Mouse (Mus musculus): ENCODE measurements around the gene Tmem123. TPM values are rescaled to one million over a fixed set of nuclear protein-coding genes. Genes with fewer than 3 reads are reported as not detected.

The Tmem123 gene
- polyA plus RNA-seq, 1 experiment from 2014 or later, result 107 TPM

DNA sequence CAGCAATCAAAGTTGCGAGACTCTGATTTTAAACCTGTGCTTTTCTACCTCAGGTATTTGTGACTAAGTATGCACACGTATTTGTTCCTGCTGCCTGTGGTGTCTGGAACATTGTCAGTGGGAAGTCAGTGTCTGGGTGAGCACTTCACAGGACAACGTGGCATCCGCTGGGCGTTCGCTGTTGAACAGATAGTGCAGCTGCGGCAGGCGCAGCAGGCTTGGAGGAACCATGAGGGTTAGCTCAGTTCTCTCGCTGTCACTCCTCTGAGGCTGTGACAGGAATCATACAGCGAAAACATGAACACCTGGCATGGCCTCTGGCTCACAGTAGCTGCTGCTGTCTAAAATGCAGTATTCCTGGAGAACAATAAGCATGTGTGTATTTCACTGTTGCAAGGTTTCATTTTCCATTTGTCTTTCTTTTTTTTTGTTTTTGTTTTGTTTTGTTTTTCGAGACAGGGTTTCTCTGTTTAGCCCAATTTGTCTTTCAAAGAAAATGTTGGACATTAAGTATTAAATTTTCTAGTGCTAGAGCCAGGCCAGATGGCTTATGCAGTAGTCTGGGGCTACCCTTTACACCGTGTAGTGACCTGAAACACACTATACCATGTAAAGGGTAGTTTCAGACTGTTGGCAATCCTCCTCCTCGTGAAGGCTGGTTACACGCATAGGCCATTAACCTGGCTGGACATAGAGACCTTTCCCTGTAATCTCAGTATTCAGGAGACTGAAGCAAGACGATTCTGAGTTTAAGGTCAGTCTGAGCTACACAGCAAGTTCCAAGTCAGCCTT lies 20.2 kb downstream of the Tmem123 start:
- H3K27me3 ChIP-seq (ENCODE audit: control insufficient read depth, insufficient read depth, low read length), result no peaks in the 10 kb centered on the region
- no peak overlapping the region for H3K9ac ChIP-seq (ENCODE audit: low read length)
- H3K9me3 ChIP-seq (ENCODE audit: control insufficient read depth, low read length), result no peaks in the 10 kb centered on the region
- H3K36me3 ChIP-seq (ENCODE audit: control insufficient read depth, insufficient read depth, low read length), result peaks cover 41% of the 10 kb centered on the region
- no peak overlapping the region for H3K4me2 ChIP-seq (ENCODE audit: low read length)
- WGBS, result 61% methylated on average over 15 of the region's 15 CpGs
- no peak overlapping the region for H3K4me3 ChIP-seq (ENCODE audit: control insufficient read depth in 1 of 2, insufficient read depth in 1 of 2, low read depth in 1 of 2, low read length in 2 of 2)
- peaks cover 0 to 9% of the 10 kb centered on the region in 2 experiments; a peak in 2 of 4 replicates for H3K4me1 ChIP-seq (ENCODE audit: control insufficient read depth in 2 of 2, insufficient read depth in 2 of 2, low read length in 2 of 2)
- peak overlapping the region in 1 of 2 experiments; percentile 34; a peak in 2 of 4 replicates for H3K27ac ChIP-seq (replicated peaks in 1 of 2; ENCODE audit: control insufficient read depth in 1 of 2, insufficient read depth in 1 of 2, low read depth in 2 of 2, low read length in 2 of 2)
- ATAC-seq (ENCODE audit: insufficient number of reproducible peaks, insufficient read depth, low FRiP score, low read depth), result no peak

DNA sequence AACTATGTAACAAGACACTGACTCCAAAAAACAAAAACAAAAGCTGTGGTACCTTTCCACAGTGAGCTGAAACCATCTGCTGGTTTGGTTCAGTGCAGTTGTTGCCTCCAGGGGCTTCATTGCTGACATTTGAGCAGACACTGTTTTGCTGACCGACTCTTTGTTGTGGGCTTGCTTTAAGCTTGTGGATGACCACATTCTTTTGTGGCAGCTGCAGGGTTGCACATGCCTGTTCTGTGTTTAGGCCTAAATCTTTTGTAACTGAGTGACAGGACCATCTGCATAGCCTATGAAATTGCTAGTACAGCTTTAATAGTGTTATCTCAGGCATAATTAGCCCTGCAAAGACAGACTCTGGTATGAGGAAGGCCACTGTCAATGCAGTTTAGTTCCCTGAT lies 20.8 kb downstream of the Tmem123 start:
- Histone ChIP-seq H3K9ac (ENCODE audit: low read length) (no peak overlapping the region), H3K4me1 (ENCODE audit: control insufficient read depth in 2 of 2, insufficient read depth in 2 of 2, low read length in 2 of 2) (peaks cover 0 to 9% of the 10 kb centered on the region in 2 experiments; a peak in 2 of 4 replicates), H3K27ac (replicated peaks in 1 of 2; ENCODE audit: control insufficient read depth in 1 of 2, insufficient read depth in 1 of 2, low read depth in 2 of 2, low read length in 2 of 2) (peak overlapping the region in 1 of 2 experiments; percentile 34; a peak in 1 of 4 replicates), H3K4me2 (ENCODE audit: low read length) (no peak overlapping the region), H3K4me3 (ENCODE audit: control insufficient read depth in 1 of 2, insufficient read depth in 1 of 2, low read depth in 1 of 2, low read length in 2 of 2) (no peak overlapping the region), H3K27me3 (ENCODE audit: control insufficient read depth, insufficient read depth, low read length) (no peaks in the 10 kb centered on the region), H3K36me3 (ENCODE audit: control insufficient read depth, insufficient read depth, low read length) (peaks cover 35% of the 10 kb centered on the region), H3K9me3 (ENCODE audit: control insufficient read depth, low read length) (no peaks in the 10 kb centered on the region)
- 26% methylated on average over 1 of the region's 1 CpGs for WGBS
- ATAC-seq (ENCODE audit: insufficient number of reproducible peaks, insufficient read depth, low FRiP score, low read depth), result no peak

DNA sequence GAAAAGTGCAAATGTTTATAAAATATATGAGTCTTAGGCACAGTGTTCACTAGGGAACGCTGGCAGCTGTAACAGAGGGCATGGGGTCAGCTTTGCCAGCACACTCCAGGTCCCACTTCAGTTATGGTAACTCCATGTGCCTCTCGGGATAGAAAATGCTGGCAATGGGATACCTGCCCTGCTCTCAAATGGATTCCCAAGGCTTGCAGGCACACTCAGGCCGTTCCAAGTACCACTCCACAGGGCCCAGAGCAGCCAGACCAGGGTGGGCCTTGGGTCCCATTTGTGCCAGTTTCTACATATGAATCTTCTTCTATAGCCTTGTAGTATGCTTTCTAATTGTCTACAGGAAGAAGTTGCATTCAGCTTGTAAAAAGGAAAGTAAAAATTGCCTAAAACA lies 21.6 kb downstream of the Tmem123 start:
- peaks cover 0 to 9% of the 10 kb centered on the region in 2 experiments; a peak in 2 of 4 replicates for H3K4me1 ChIP-seq (ENCODE audit: control insufficient read depth in 2 of 2, insufficient read depth in 2 of 2, low read length in 2 of 2)
- ATAC-seq (ENCODE audit: insufficient number of reproducible peaks, insufficient read depth, low FRiP score, low read depth), result no peak
- no peak overlapping the region for H3K9ac ChIP-seq (ENCODE audit: low read length)
- peaks cover 40% of the 10 kb centered on the region for H3K36me3 ChIP-seq (ENCODE audit: control insufficient read depth, insufficient read depth, low read length)
- no peaks in the 10 kb centered on the region for H3K9me3 ChIP-seq (ENCODE audit: control insufficient read depth, low read length)
- H3K27me3 ChIP-seq (ENCODE audit: control insufficient read depth, insufficient read depth, low read length), result no peaks in the 10 kb centered on the region
- no peak overlapping the region for H3K4me3 ChIP-seq (ENCODE audit: control insufficient read depth in 1 of 2, insufficient read depth in 1 of 2, low read depth in 1 of 2, low read length in 2 of 2)
- 90% methylated on average over 3 of the region's 3 CpGs for WGBS
- no peak overlapping the region for H3K4me2 ChIP-seq (ENCODE audit: low read length)
- no peak overlapping the region for H3K27ac ChIP-seq (replicated peaks in 1 of 2; ENCODE audit: control insufficient read depth in 1 of 2, insufficient read depth in 1 of 2, low read depth in 2 of 2, low read length in 2 of 2)

DNA sequence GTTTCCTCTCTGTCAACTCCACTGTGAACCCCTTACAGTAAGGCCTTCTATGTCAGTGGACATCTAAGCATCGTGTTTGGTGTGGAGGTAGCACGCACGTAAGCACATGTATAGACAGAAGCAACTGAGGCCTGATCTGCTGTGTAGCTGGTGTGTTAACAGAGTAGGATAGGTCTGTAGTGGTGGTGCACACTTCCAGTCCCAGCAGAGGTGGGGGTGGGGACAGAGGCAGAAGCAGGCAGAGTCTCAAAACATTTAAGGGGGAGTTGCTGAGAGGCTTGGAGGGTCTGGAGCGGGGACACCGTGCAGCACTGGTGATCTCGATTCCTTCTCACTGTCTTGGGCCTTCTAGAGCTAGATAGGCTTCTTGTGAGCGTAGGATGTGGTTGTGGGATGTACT lies 22.2 kb downstream of the Tmem123 start:
- ATAC-seq (ENCODE audit: insufficient number of reproducible peaks, insufficient read depth, low FRiP score, low read depth), result no peak
- 87% methylated on average over 7 of the region's 7 CpGs for WGBS
- Histone ChIP-seq H3K4me1 (ENCODE audit: control insufficient read depth in 2 of 2, insufficient read depth in 2 of 2, low read length in 2 of 2) (peaks cover 0 to 9% of the 10 kb centered on the region in 2 experiments; a peak in 2 of 4 replicates), H3K9ac (ENCODE audit: low read length) (no peak overlapping the region), H3K4me2 (ENCODE audit: low read length) (no peak overlapping the region), H3K4me3 (ENCODE audit: control insufficient read depth in 1 of 2, insufficient read depth in 1 of 2, low read depth in 1 of 2, low read length in 2 of 2) (no peak overlapping the region), H3K27me3 (ENCODE audit: control insufficient read depth, insufficient read depth, low read length) (no peaks in the 10 kb centered on the region), H3K9me3 (ENCODE audit: control insufficient read depth, low read length) (no peaks in the 10 kb centered on the region), H3K27ac (replicated peaks in 1 of 2; ENCODE audit: control insufficient read depth in 1 of 2, insufficient read depth in 1 of 2, low read depth in 2 of 2, low read length in 2 of 2) (no peak overlapping the region), H3K36me3 (ENCODE audit: control insufficient read depth, insufficient read depth, low read length) (peaks cover 42% of the 10 kb centered on the region)

DNA sequence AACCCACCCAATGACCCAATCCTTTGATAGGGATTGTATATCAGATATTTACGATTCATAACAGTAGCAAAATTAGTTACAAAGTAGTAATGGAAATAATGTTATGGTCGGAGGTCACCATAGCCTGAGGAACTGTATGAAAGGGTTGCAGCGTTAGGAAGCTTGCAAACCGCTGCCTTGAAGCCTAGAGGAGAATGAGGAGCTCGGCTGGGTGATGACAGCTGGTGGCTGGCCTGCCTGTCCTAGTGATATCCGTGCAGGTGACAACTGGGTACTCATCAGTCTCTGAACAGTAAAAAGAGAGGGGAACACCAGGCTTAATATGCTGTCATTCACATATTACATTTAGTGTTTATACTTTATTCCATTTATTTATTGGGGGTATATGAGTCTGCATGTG lies 24.6 kb downstream of the Tmem123 start:
- Histone ChIP-seq H3K4me2 (ENCODE audit: low read length) (no peak overlapping the region), H3K9me3 (ENCODE audit: control insufficient read depth, low read length) (no peaks in the 10 kb centered on the region), H3K4me3 (ENCODE audit: control insufficient read depth in 1 of 2, insufficient read depth in 1 of 2, low read depth in 1 of 2, low read length in 2 of 2) (no peak overlapping the region), H3K27ac (replicated peaks in 1 of 2; ENCODE audit: control insufficient read depth in 1 of 2, insufficient read depth in 1 of 2, low read depth in 2 of 2, low read length in 2 of 2) (no peak overlapping the region), H3K4me1 (ENCODE audit: control insufficient read depth in 2 of 2, insufficient read depth in 2 of 2, low read length in 2 of 2) (peaks cover 0 to 9% of the 10 kb centered on the region in 2 experiments; a peak in 2 of 4 replicates), H3K9ac (ENCODE audit: low read length) (no peak overlapping the region), H3K36me3 (ENCODE audit: control insufficient read depth, insufficient read depth, low read length) (peaks cover 55% of the 10 kb centered on the region), H3K27me3 (ENCODE audit: control insufficient read depth, insufficient read depth, low read length) (no peaks in the 10 kb centered on the region)
- 64% methylated on average over 6 of the region's 6 CpGs for WGBS
- no peak for ATAC-seq (ENCODE audit: insufficient number of reproducible peaks, insufficient read depth, low FRiP score, low read depth)

DNA sequence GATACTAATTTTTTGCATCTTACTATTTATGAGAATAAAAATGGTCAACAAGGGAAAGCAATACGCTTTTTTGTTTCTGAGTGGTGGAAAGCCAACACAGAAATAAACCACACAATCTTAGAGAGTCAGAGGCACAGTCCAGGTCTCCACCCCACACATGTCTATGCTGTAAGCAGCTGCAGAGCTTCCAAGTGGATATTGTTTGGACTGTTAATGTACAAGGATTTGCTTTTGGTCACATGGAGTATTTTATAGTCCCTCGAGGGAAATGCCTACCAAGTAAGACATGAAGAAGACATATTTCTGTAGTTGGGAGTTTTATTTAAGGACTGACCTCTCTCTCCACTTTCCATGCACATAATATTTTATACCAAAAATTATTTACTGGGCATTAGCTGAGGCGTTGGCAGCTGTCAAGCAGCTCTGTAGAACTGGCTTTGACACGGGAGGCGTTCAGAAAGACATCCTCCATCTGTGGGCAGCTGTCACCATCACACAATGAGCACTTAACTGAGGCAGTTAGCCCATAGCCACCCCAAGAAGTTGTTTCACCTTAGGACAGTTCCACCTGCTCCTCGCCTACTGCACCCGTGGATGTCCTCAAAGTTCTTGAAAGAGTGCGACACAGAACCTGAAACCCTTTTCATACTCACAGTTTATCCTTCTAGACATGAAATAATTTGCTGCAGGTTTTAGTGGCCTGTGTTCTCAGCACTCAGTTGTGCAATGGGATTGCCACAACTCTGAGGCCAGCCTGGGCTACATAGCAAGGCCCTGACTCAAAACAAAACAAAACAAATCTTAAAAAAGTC lies 26.1 kb downstream of the Tmem123 start:
- Histone ChIP-seq H3K4me3 (ENCODE audit: control insufficient read depth in 1 of 2, insufficient read depth in 1 of 2, low read depth in 1 of 2, low read length in 2 of 2) (no peak overlapping the region), H3K36me3 (ENCODE audit: control insufficient read depth, insufficient read depth, low read length) (peaks cover 59% of the 10 kb centered on the region), H3K9ac (ENCODE audit: low read length) (no peak overlapping the region), H3K27ac (replicated peaks in 1 of 2; ENCODE audit: control insufficient read depth in 1 of 2, insufficient read depth in 1 of 2, low read depth in 2 of 2, low read length in 2 of 2) (no peak overlapping the region), H3K9me3 (ENCODE audit: control insufficient read depth, low read length) (no peaks in the 10 kb centered on the region), H3K27me3 (ENCODE audit: control insufficient read depth, insufficient read depth, low read length) (no peaks in the 10 kb centered on the region), H3K4me1 (ENCODE audit: control insufficient read depth in 2 of 2, insufficient read depth in 2 of 2, low read length in 2 of 2) (peaks cover 0 to 1% of the 10 kb centered on the region in 2 experiments; a peak in 1 of 4 replicates), H3K4me2 (ENCODE audit: low read length) (no peak overlapping the region)
- 81% methylated on average over 8 of the region's 8 CpGs for WGBS
- no peak for ATAC-seq (ENCODE audit: insufficient number of reproducible peaks, insufficient read depth, low FRiP score, low read depth)

DNA sequence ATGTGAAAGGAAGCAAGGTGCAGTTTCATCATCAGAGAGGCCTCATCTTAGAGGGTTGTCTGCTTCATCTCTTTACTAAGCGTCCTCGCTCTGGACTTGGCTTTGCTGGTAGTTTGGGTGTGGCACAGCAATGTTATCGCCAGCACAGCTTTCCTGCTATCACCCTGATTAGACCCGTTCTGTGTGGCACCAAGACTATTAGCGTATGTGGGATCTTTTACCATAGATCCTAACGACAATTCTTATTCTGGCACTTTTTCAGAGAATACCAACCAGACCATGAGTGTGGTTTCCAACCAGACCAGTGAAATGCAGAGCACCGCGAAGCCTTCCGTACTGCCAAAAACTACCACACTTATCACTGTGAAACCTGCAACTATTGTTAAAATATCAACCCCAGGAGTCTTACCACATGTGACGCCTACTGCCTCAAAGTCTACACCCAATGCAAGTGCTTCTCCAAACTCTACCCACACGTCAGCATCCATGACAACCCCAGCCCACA lies 26.8 kb downstream of the Tmem123 start:
- peaks cover 57% of the 10 kb centered on the region for H3K36me3 ChIP-seq (ENCODE audit: control insufficient read depth, insufficient read depth, low read length)
- H3K4me2 ChIP-seq (ENCODE audit: low read length), result no peak overlapping the region
- ATAC-seq (ENCODE audit: insufficient number of reproducible peaks, insufficient read depth, low FRiP score, low read depth), result no peak
- no peaks in the 10 kb centered on the region for H3K9me3 ChIP-seq (ENCODE audit: control insufficient read depth, low read length)
- no peaks in the 10 kb centered on the region for H3K4me1 ChIP-seq (ENCODE audit: control insufficient read depth in 2 of 2, insufficient read depth in 2 of 2, low read length in 2 of 2)
- WGBS, result 85% methylated on average over 11 of the region's 11 CpGs
- no peak overlapping the region for H3K9ac ChIP-seq (ENCODE audit: low read length)
- no peak overlapping the region for H3K27ac ChIP-seq (replicated peaks in 1 of 2; ENCODE audit: control insufficient read depth in 1 of 2, insufficient read depth in 1 of 2, low read depth in 2 of 2, low read length in 2 of 2)
- H3K27me3 ChIP-seq (ENCODE audit: control insufficient read depth, insufficient read depth, low read length), result no peaks in the 10 kb centered on the region
- no peak overlapping the region for H3K4me3 ChIP-seq (ENCODE audit: control insufficient read depth in 1 of 2, insufficient read depth in 1 of 2, low read depth in 1 of 2, low read length in 2 of 2)

Measured in heart, embryonic 14.5 days (tissue).